Mouse (Mus musculus) kidney, adult 2 months (tissue): ENCODE measurements around the gene Cog8.

Source experiments
- CTCF ChIP-seq: fragments of 200-500 bp; conservative IDR thresholded peaks from 2 replicates; pipeline ENCODE4 v1.5.1; 2011; ENCODE audit warnings: low read depth, mild to moderate bottlenecking, control low read depth, low read length, moderate library complexity, mixed read lengths; ENCODE audit not compliant: insufficient read depth, insufficient read length
- POLR2A ChIP-seq: fragments of 200-500 bp; IDR thresholded peaks from one replicate; pipeline ENCODE4 v1.6.1; 2011; ENCODE audit warnings: low read depth, low read length, control low read depth

GRCm38 (mm10) chr8:107104547-107104946, 48.1 kb upstream of the Cog8 start:
- TF ChIP-seq CTCF: peak; percentile 91
- TF ChIP-seq POLR2A: no peak
